Comparison of ENCODE assay signal across 21 mouse cellular contexts in the genomic region with DNA sequence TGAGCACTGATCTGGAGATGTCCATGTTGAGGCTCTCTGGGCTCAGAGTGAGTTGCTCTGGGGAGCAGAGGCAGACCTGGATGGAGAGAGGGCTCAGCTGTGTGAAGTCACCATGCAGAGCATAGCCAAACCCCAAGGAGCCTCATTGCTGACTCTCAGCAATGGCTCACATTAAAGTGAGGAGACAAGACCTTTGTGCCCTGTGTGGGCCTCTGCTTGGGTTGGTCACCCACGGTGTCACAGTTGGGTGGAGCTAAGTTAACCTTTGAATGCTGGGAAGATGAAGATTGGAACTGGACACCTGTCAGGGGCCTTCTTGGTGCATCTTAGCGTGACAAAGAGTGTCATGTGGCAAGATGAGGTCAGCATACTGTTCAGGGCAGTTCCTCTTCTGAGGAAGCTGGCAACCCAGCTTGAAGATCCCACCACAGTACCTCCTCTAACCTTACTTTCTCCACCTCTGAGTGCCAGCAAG. TPM values are rescaled to one million over a fixed set of nuclear protein-coding genes. Genes with fewer than 3 reads are reported as not detected.
DNase-seq lines count a peak whose midpoint lies in the region; ATAC-seq lines count a peak whose summit lies in the region.
"Had no signal": no experiment of that assay in that cellular context is flagged by ENCODE, and none has a peak within 500 bp of the region (broad histone marks: within the 10 kb centered on the region; RNA-seq: fewer than 3 reads in every experiment).

No protein-coding gene starts in this region.

- H3K36me3 ChIP-seq in kidney, embryonic 14.5 days (ENCODE audit: control insufficient read depth, insufficient read depth, low read length): no peaks in the 10 kb centered on the region
- no peaks in the 10 kb centered on the region for H3K36me3 ChIP-seq in midbrain, embryonic 14.5 days (ENCODE audit: control insufficient read depth, insufficient read depth, low read length)
- H3K36me3 ChIP-seq: embryonic facial prominence, embryonic 13.5 days; hindbrain, embryonic 12.5 days; limb, embryonic 15.5 days had no signal

- 33% methylated on average over 2 of the region's 2 CpGs for WGBS in kidney, embryonic 14.5 days
- WGBS in midbrain, embryonic 14.5 days: 64% methylated on average over 2 of the region's 2 CpGs

- no peaks in the 10 kb centered on the region for H3K4me1 ChIP-seq in kidney, embryonic 14.5 days (ENCODE audit: control insufficient read depth, insufficient read depth, low read length)
- no peaks in the 10 kb centered on the region for H3K4me1 ChIP-seq in midbrain, embryonic 14.5 days (ENCODE audit: control insufficient read depth, insufficient read depth, low read length)
- H3K4me1 ChIP-seq: embryonic facial prominence, embryonic 13.5 days; hindbrain, embryonic 12.5 days; limb, embryonic 15.5 days had no signal

- H3K9me3 ChIP-seq in kidney, embryonic 14.5 days (ENCODE audit: control insufficient read depth, low read length): no peaks in the 10 kb centered on the region
- no peaks in the 10 kb centered on the region for H3K9me3 ChIP-seq in midbrain, embryonic 14.5 days (ENCODE audit: control insufficient read depth, low read length)
- H3K9me3 ChIP-seq: embryonic facial prominence, embryonic 13.5 days; hindbrain, embryonic 12.5 days; limb, embryonic 15.5 days had no signal

- no peak overlapping the region for H3K9ac ChIP-seq in kidney, embryonic 14.5 days (ENCODE audit: low read depth, low read length)
- no peak overlapping the region for H3K9ac ChIP-seq in midbrain, embryonic 14.5 days (replicated peaks; ENCODE audit: low read length)
- H3K9ac ChIP-seq: embryonic facial prominence, embryonic 13.5 days; forebrain, postnatal 0 days; hindbrain, embryonic 12.5 days; limb, embryonic 15.5 days; liver, postnatal 0 days had no signal

- H3K27me3 ChIP-seq in kidney, embryonic 14.5 days (ENCODE audit: control insufficient read depth, insufficient read depth, low read length): no peaks in the 10 kb centered on the region
- no peaks in the 10 kb centered on the region for H3K27me3 ChIP-seq in midbrain, embryonic 14.5 days (ENCODE audit: control insufficient read depth, insufficient read depth, low read length)
- H3K27me3 ChIP-seq: embryonic facial prominence, embryonic 13.5 days; hindbrain, embryonic 12.5 days had no signal

- DNase-seq in spleen, postnatal 36 days (ENCODE audit: low spot score in 2 of 2): peak; percentile 71
- no peak for DNase-seq in spleen, adult 12 weeks (ENCODE audit: low spot score)
- peak; percentile 28 to 55 for DNase-seq in kidney, postnatal 4 days
- no peak for DNase-seq in midbrain, embryonic 14.5 days
- DNase-seq in left cerebral cortex, adult 11 months (ENCODE audit: low spot score): no peak
- DNase-seq in lung, postnatal 14 days: no peak
- DNase-seq: adrenal gland, postnatal 10 days; cerebellum, adult 2 months; forebrain, postnatal 0 days; gastrocnemius, postnatal 10 days; heart, postnatal 10 days; liver, postnatal 0 days; lung, postnatal 36 days; retina, postnatal 1 day; thymus, postnatal 36 days had no signal

- ATAC-seq in kidney, embryonic 14.5 days (ENCODE audit: low FRiP score, low TSS enrichment): peak; percentile 85
- no peak for ATAC-seq in midbrain, embryonic 14.5 days (ENCODE audit: low FRiP score, low TSS enrichment)
- ATAC-seq: forebrain, postnatal 0 days; liver, postnatal 0 days had no signal

- no peak overlapping the region for H3K4me2 ChIP-seq in kidney, embryonic 14.5 days (replicated peaks; ENCODE audit: low read depth, low read length)
- H3K4me2 ChIP-seq in midbrain, embryonic 14.5 days (ENCODE audit: low read length): no peak overlapping the region
- H3K4me2 ChIP-seq: embryonic facial prominence, embryonic 13.5 days; hindbrain, embryonic 12.5 days; limb, embryonic 15.5 days; midbrain, embryonic 11.5 days had no signal

- no peak overlapping the region for H3K4me3 ChIP-seq in kidney, embryonic 14.5 days (ENCODE audit: low read length)
- no peak overlapping the region for H3K4me3 ChIP-seq in midbrain, embryonic 14.5 days (replicated peaks; ENCODE audit: low read depth, low read length)
- H3K4me3 ChIP-seq: embryonic facial prominence, embryonic 13.5 days; hindbrain, embryonic 12.5 days; limb, embryonic 15.5 days; myocyte had no signal

- no peak overlapping the region for H3K27ac ChIP-seq in kidney, embryonic 14.5 days (ENCODE audit: low read depth, low read length)
- H3K27ac ChIP-seq in midbrain, embryonic 14.5 days (replicated peaks; ENCODE audit: low read depth, low read length): no peak overlapping the region
- H3K27ac ChIP-seq: embryonic facial prominence, embryonic 13.5 days; hindbrain, embryonic 12.5 days; limb, embryonic 15.5 days had no signal

RNA-seq across cellular contexts. Expression of a gene that starts 16.0 kb away (rescaled TPM):
- 0.31 and 1.4 TPM in 2 replicates for polyA plus RNA-seq in kidney, embryonic 14.5 days (2014; fragmentation: Nextera tagmentation; extraction: Ambion mirVana)
- polyA plus RNA-seq in midbrain, embryonic 14.5 days (2014; fragmentation: Nextera tagmentation; extraction: Ambion mirVana): 0.57 and 0.58 TPM in 2 replicates

RNA-seq across cellular contexts. Expression of a gene that starts 47.0 kb away (rescaled TPM):
- polyA plus RNA-seq in kidney, embryonic 14.5 days (2014; fragmentation: Nextera tagmentation; extraction: Ambion mirVana): 27.4 and 32.5 TPM in 2 replicates
- 21.8 and 25.3 TPM in 2 replicates for polyA plus RNA-seq in midbrain, embryonic 14.5 days (2014; fragmentation: Nextera tagmentation; extraction: Ambion mirVana)

RNA-seq across cellular contexts. Expression of a gene that starts 48.7 kb away (rescaled TPM):
- polyA plus RNA-seq in kidney, embryonic 14.5 days (2014; fragmentation: Nextera tagmentation; extraction: Ambion mirVana): 9.5 and 15.7 TPM in 2 replicates
- 39.1 and 45.2 TPM in 2 replicates for polyA plus RNA-seq in midbrain, embryonic 14.5 days (2014; fragmentation: Nextera tagmentation; extraction: Ambion mirVana)

RNA-seq across cellular contexts. Expression of a gene that starts 49.3 kb away (rescaled TPM):
- 38.4 and 46.3 TPM in 2 replicates for polyA plus RNA-seq in kidney, embryonic 14.5 days (2014; fragmentation: Nextera tagmentation; extraction: Ambion mirVana)
- 78.4 and 79.3 TPM in 2 replicates for polyA plus RNA-seq in midbrain, embryonic 14.5 days (2014; fragmentation: Nextera tagmentation; extraction: Ambion mirVana)

Comparison
In these comparisons a context has a peak if more than half of its experiments do, and no peak if none do; other contexts are left out.
1. DNase-seq: peak in spleen, postnatal 36 days (2 of 2) and kidney, postnatal 4 days (2 of 2); none in spleen, adult 12 weeks (single experiment), midbrain, embryonic 14.5 days (single experiment), left cerebral cortex, adult 11 months (single experiment) and lung, postnatal 14 days (single experiment).